Mouse (Mus musculus) ES-Bruce4 (cell line): ENCODE results near the gene Prrg4.

Experiments used
- EP300 ChIP-seq: IDR thresholded peaks from 2 replicates; pipeline ENCODE4 v1.6.1; 2011; ENCODE audit warnings: low read depth, low read length; ENCODE audit not compliant: insufficient read depth
- POLR2A ChIP-seq: IDR thresholded peaks from one replicate; pipeline ENCODE4 v1.8.1; 2011; ENCODE audit warnings: low read length; ENCODE audit not compliant: insufficient read depth

DNA sequence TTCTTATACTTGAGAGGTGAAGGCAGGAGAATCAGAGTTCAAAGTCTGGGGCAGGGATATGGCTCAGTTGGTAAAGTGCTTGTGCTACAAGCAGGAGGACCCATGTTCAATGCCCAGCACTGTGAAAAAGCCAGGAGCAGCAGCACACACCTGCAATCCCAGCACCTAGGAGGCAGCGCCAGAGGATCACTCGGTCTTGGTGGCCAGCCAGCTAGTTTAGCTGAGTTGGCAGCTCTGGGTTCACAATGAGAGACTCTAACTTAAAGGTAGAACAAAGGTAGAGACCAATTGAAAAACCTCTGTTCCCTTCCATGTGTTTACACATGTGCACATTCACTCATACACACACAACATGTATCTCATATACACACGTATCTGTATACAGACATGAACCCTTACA, 19.4 kb upstream of the Prrg4 start:
- TF ChIP-seq POLR2A (no peak), EP300 (no peak)
